Mouse (Mus musculus) bone marrow macrophage, adult 2 months (primary cell): ENCODE data around the gene Zfp790.

ENCODE experiments used
- CTCF ChIP-seq: IDR thresholded peaks from 2 replicates; pipeline ENCODE4 v1.5.1; 2012; ENCODE audit warnings: low read depth, mild to moderate bottlenecking, low read length, moderate library complexity
- POLR2A ChIP-seq: IDR thresholded peaks from 2 replicates; pipeline ENCODE4 v1.6.1; 2012; ENCODE audit warnings: mild to moderate bottlenecking, low read depth, low read length, borderline replicate concordance

GRCm38 (mm10) chr7:29829804-29830203 lies 13.9 kb downstream of the Zfp790 start:
- TF ChIP-seq POLR2A (no peak), CTCF (no peak)
